Mouse (Mus musculus) left cerebral cortex, adult 2 months (tissue): ENCODE measurements at regions not wholly inside any gene's neighbourhood (a gene's known extent, or its start where the extent isn't known, plus 50 kb on each side); places are given as distances from the start of the nearest gene placed in this dataset.
A peak's percentile ranks its signal among the peaks of the same experiment; 100 is the strongest.

Experiments
- DNase-seq, 2 experiments: peaks; one replicate each; pipeline ENCODE4 v3.0.0; 2021 to 2022; ENCODE audit warnings: low spot score in 2 of 2, mixed read lengths in 1 of 2; ENCODE audit errors: extremely low spot score in 1 of 2
- H3K27ac ChIP-seq: fragments of 200-600 bp; 2 replicates; pipeline ENCODE4 v1.8.1; 2022
- H3K4me3 ChIP-seq: fragments of 200-600 bp; 2 replicates; pipeline ENCODE4 v1.8.1; 2022
- CTCF ChIP-seq: fragments of 200-600 bp; IDR thresholded peaks from 2 replicates; pipeline ENCODE4 v1.8.1; 2022; ENCODE audit warnings: antibody characterized with exemption, mild to moderate bottlenecking, moderate library complexity
- intact Hi-C: fragments of 180-260 bp; cut with DNase I; formaldehyde crosslinking; loops from one replicate; pipeline ENCODE4 v1.15.1; 2025

DNA sequence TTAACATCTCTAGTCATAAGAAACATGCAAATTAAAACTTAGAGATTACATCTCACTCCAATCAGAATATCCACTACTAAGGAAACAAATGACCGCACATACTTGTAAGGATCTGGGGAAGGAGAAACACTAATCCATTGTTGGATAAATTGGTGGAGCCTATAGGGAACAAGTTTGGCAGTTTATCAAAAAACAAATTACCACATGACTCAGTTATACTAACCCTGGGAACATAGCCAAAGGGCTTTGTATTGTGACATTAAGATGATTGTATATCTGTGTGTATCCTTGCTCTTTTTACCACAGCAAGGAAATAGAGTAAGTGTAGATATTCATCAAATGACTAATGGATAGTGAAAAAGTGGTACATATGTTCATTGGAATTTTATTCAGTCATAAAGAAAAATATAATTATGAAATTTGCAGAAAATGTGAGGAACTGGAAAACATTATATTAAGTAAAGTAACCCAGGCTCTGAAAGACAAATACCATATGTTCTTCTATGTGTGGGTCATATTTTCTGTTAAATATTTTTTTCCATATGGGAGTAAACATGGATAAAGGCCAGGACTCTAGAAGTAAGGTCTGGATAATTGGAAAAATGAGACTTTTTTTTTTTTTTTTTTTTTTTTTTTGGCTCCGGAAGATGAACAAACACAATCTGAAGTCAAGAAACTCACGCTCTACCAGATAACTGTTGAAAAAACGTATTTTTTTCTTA lies 430.6 kb downstream of the Dmac1 start:
- TF ChIP-seq CTCF = no peak
- intact Hi-C loops = no loop called here
- no peak for DNase-seq
- no peak overlapping the region for H3K4me3 ChIP-seq
- H3K27ac ChIP-seq = no peak overlapping the region

GRCm38 (mm10) chr4:74798173-74798799 lies 479.8 kb downstream of the Dmac1 start:
- no peak for DNase-seq
- TF ChIP-seq CTCF = no peak
- Histone ChIP-seq H3K4me3 (no peak overlapping the region), H3K27ac (no peak overlapping the region)
- intact Hi-C loops = no loop called here

DNA sequence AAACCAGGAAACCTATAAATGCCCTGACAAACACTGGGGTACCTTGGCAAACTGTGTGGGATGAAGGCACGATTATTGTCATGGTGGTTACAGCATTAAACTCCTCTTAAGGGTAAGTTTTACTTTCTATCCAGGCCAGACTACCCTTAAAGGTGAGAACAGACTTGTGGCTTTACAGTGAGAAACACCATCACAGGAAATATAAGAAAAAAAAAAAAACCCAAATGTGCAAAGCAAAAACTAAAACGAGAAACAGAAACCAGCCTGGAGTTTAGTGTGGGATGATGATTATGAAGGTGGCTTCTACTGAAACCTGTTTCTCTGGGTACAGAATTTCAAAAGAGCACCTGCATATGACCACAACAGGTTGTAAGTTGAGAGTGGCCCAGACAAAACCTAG lies 480.6 kb downstream of the Dmac1 start:
- H3K27ac ChIP-seq = no peak overlapping the region
- no peak overlapping the region for H3K4me3 ChIP-seq
- TF ChIP-seq CTCF = no peak
- DNase-seq = no peak
- intact Hi-C loops = no loop called here

- intact Hi-C loops = no loop called here
- Histone ChIP-seq H3K4me3 (no peak overlapping the region), H3K27ac (no peak overlapping the region)
- peak; percentile 16 for TF ChIP-seq CTCF
- no peak for DNase-seq
Observed at GRCm38 (mm10) chr4:74796676-74797075, 481.4 kb downstream of the Dmac1 start.

DNA sequence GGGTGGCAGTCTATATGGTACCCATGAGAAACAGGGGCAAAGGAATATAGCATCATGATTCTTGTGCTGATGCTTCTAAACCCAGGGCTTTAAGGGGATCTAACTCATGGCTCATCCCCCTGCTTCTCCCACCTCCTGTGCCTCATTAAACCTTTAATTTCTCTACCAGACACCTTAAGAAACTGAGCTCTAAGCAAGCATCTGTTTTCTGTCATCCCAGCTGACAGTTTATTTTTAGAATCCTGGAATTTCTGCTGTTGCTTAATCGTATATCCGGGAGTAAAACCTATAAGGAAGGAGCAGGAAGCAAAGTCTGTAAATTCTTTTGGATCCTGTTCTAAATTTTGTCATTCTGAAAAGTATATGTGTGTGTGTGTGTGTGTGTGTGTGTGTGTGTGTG lies 505.7 kb downstream of the Kdm4c start:
- no peak overlapping the region for H3K4me3 ChIP-seq
- intact Hi-C loops = no loop called here
- H3K27ac ChIP-seq = no peak overlapping the region
- no peak for TF ChIP-seq CTCF
- DNase-seq = no peak

- intact Hi-C loops = no loop called here
- DNase-seq = no peak
- TF ChIP-seq CTCF = no peak
- Histone ChIP-seq H3K4me3 (no peak overlapping the region), H3K27ac (no peak overlapping the region)
Observed at GRCm38 (mm10) chr4:74739642-74740041, 497.3 kb downstream of the Kdm4c start.
